Mouse (Mus musculus) thymus, postnatal 10 days (tissue): ENCODE results near the gene Gm10073.
"Not testable (repeated sequence)": the region's sequence is repeated elsewhere in the genome, so short reads cannot be mapped to it uniquely, and the experiment has no call there.

Experiments used
- DNase-seq, 2 experiments: peaks; one replicate each; pipeline ENCODE4 v3.0.0; 2021; ENCODE audit warnings: low spot score in 2 of 2

Gene Gm10073

DNA sequence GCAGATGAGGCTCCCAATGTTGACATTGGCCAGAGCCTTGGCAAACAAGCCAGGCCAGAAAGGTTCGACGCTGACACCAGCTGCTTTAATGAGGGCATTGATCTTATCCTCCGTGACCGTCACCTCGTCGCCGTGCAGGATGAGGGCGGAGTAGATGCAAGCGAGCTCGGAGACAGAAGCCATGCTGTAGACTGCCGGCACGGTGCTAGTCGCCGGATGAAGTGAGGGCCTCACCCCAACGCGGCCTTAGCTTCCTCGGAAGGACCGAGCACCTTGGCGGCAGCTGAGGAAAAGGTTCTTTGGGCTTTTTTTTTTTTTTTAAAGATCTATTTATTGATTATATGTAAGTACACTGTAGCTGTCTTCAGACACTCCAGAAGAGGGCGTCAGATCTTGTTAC is at the start of gene Gm10073:
Gm10073 (minus strand) TSS at position 294 of the 400 bp plus-strand sequence.
- DNase-seq = not testable (repeated sequence)

- DNase-seq = no peak
These were observed 49.8 kb upstream of the Gm10073 start for GRCm38 (mm10) chr8:106623016-106623415.

DNA sequence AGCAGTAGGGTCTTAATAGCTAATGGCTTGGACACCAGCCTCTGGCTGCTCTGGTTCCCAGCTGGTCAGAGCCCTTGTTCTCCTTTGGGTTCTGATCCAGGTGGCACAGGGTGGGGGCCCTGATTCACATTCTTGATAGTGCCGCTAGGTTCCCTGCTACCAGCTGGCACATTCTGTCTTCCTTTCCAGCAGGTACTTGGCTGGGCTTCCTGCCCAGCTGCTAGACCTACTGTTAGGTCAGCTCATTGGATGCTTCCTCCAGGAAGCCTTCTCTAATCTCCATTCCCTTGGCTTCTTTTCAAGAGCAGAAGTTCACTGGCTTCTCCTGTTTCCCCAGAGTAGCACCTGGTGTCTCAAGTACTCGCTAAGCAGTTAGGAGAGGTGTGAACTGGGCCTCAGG is 47.2 kb upstream of the Gm10073 start:
- no peak for DNase-seq

DNA sequence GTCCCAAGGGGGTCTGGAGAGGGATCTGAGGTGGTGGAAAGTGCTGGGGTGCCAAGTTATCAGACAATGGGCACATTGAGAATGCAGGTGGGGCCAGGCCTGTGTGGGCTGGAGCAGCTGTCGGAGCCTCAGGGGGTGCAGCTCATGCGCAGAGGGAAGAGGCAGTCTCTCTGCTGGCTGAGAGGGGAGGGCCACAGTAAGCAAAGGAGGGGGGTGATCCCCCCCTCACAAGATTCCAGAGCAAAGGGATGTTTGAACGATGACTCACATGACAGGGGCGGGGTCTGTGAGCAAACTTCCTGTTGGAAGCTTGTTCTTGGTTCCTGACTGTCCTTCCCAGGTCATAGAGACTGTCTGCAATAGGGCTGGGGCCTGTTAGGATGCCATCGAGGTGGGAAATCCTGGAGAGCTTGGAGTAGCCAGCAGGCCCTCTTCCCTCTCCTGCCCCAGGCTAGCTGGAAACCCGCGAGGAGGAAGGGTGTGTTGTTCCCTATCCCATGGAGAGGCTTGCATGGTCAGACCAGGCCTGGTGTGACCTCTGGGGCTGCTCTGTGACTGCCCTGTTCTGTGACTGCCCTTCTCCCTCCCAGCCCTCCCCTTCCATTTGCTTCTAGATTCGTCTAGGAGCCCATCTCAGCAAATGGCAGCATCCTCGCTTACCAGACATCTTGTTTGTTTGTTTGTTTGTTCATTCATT is 46.4 kb upstream of the Gm10073 start:
- no peak for DNase-seq

- no peak for DNase-seq
These were observed 45.1 kb upstream of the Gm10073 start for GRCm38 (mm10) chr8:106618324-106618723.

- no peak for DNase-seq
These were observed 44.6 kb upstream of the Gm10073 start for GRCm38 (mm10) chr8:106617865-106618264.

- DNase-seq = no peak
These were observed 43.9 kb upstream of the Gm10073 start for GRCm38 (mm10) chr8:106617196-106617595.

GRCm38 (mm10) chr8:106616679-106617078 is 43.4 kb upstream of the Gm10073 start:
- DNase-seq = no peak

- DNase-seq = no peak
These were observed 42.5 kb upstream of the Gm10073 start for GRCm38 (mm10) chr8:106615661-106616299.

DNA sequence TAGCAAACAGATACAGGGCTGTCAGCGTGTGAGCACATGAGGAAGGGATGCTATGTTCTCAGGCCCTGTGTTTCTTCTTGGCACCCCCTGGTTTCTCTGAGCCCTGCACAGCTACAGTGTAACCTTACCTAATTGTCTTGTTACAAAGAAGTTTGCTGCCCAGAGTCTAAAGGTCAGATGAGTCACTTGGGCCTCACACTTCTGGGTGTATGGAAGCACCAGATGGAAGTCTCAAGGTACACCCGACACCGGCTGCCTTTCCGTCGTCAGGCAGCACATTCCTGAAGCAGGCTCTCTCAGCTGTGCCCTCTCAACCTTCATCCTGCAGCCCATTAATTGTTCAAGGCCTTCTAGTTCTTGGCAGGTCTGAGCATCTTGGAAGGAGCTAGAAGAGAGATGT is 41.4 kb upstream of the Gm10073 start:
- DNase-seq = no peak

DNA sequence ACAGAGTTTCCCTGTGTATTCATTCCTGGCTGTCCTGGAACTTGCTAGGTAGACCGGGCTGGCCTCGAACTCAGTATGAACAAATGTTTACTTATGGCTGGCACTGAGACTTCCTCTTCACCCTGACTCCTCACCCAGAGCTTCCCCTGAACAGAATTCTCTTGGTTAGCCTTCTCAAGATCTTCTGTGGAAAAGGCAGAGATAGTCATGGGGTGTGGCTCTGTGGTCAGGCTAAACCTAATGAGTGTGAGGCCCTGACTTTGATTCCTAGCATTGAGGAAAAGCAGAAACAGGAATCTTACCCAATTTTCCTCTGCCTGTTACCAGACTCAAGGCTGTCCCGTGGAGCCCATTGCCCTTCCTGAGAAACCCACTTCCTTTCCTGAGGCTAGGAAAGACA is 38.8 kb upstream of the Gm10073 start:
- no peak for DNase-seq

- DNase-seq = no peak
These were observed 37.8 kb upstream of the Gm10073 start for GRCm38 (mm10) chr8:106610958-106611640.

DNA sequence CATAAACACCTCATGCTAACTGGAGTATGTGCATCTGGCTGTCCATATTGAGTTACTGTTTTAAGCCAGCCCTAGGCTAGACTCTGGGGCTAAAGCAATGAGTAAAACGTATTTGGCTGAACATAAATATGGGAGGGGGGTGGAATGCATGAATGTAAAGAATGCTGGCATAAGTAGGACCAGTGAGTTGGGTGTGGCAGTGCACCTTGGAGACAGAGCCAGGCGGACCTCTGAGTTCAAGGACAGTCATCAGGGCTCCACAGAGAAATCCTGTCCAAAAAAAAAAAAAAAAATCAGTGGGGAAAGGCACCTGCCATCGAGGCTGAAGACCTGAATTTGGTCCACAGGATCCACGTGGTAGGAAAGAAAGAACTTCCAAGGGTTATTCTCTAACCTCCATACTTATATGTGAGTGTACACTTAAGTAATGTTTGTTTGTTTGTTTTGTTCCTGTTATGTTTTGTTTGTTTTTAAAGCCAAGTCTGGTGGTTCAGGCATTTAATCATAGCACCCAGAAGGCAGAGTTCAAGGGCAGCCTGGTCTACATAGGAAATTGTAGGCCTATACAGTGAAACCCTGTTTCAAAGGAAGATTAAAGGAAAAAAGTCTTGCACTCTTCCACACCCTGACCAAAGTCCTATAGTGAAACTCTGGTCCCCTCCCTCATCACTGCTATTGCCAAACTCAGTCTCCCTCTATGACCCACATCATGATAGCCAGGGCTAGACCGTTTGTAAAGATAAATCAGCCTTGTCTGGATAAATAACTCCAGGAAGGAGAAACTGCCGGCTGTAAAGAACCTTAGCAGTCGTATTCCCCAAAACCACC is 36.0 kb upstream of the Gm10073 start:
- no peak for DNase-seq

GRCm38 (mm10) chr8:106608425-106608824 is 35.2 kb upstream of the Gm10073 start:
- DNase-seq = no peak

GRCm38 (mm10) chr8:106607783-106608182 is 34.5 kb upstream of the Gm10073 start:
- not testable (repeated sequence) for DNase-seq

DNA sequence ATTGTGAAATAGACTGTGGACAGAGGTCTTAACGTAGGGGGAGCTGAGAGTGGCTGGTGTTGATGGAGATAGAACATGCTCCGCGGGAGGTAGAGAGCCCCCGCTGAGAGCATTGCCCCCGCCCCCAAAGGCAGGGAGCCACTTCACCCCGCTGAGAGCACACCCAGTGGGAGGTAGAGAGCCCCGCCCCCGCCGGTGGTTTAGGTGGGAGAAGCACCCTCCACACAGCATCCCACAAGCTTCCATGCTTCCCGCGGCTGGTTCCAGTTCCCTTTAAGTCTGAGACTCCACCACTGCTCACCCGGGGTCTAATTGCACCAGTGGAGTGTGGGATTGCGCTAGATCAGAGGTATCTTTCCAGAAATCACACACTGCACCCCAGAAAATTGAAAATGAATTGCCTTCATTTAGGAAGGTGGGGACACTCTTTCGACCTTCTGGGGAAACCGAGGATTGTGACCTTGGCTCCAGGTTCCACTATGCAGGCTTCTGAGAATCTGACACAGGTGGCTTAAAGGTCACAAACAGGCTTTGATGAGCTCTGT is 33.4 kb upstream of the Gm10073 start:
- no peak for DNase-seq

DNA sequence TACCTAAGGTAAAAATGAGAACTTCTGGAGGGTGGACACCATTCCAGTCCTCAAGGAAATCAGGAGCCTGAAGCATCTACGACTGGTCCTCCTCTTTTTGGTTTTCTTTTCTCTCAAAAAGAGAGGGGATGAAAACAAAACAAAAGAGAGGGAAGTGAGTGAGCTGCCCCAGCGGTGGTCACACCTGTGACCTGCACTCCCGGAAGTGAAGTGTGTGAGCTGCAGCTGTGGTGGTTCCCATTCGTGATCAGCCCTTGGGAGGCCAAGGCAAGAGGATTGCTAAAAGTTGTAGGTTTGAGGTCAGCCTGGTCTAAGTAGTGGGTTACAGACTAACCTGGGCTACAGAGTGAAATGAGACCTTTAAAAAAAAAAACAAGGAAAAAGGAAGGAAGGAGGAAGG is 32.9 kb upstream of the Gm10073 start:
- no peak for DNase-seq

DNA sequence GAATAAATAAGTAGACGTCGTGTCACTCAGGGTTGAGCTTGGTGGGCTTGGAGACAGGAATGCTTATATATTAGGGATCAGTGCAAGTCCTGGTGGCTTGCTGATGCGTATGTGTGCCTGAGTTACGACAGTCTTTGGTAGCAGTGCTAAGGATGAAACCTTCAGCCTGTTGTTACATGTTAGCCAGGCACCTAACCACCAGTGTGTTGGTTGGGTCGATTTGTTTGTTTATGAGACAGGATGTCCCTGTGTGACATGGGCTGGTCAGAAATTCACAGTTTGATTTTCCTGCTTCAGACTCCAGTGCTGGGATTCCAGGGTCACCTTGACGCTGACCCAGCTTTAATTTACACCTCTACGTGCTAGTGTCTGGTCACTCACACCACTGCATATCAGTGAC is 32.4 kb upstream of the Gm10073 start:
- no peak for DNase-seq

GRCm38 (mm10) chr8:106603933-106604332 is 30.7 kb upstream of the Gm10073 start:
- DNase-seq = no peak

- DNase-seq = peak; percentile 25 to 40
These were observed 30.0 kb upstream of the Gm10073 start, which contains the start of gene Cdh1 for GRCm38 (mm10) chr8:106603131-106603819. Gene Cdh1, plus strand, starts transcription at chr8:106603351.
